Mouse (Mus musculus) bone marrow, adult 2 months (tissue): ENCODE measurements around the gene Zfp618.

Source experiments
- CTCF ChIP-seq: fragments of 200-500 bp; IDR thresholded peaks from 2 replicates; pipeline ENCODE4 v1.5.1; 2011; ENCODE audit warnings: low read length, control low read depth; ENCODE audit not compliant: control insufficient read depth, insufficient read depth
- POLR2A ChIP-seq: fragments of 200-500 bp; IDR thresholded peaks from 2 replicates; pipeline ENCODE4 v1.6.1; 2011; ENCODE audit warnings: low read depth, mild to moderate bottlenecking, control low read depth, low read length, borderline replicate concordance; ENCODE audit not compliant: control insufficient read depth

DNA sequence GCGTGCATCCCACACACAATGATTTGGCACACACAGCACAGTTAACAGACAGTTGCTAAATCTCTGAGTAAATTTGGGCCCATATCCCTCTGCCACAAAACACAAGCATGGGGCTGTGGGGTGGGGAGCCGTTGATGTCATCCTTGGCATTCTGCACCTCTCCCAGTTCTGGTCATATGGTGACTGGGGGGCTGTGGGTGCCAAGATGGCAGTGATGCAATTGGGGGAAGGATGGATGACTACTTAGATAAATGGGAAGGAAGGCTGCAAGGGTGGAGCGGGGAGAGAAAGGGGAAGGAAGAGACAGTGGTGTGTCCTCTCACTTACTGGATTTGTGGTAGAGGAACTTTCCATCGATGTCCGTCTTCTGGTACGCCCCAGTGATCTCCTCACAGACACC is 185.8 kb downstream of the Zfp618 start:
- no peak for TF ChIP-seq CTCF
- TF ChIP-seq POLR2A: no peak
